Mouse (Mus musculus): ENCODE measurements around the gene Npas1. TPM values are rescaled to one million over a fixed set of nuclear protein-coding genes. Genes with fewer than 3 reads are reported as not detected.
A peak's percentile ranks its signal among the peaks of the same experiment; 100 is the strongest.

Npas1 gene
- total RNA-seq, 2 experiments from 2014 or later: not detected

- ATAC-seq (ENCODE audit: poor library complexity, severe bottlenecking): no peak
Observed at GRCm38 (mm10) chr7:16472116-16472709, 5.3 kb downstream of the Npas1 start.

- no peak for ATAC-seq (ENCODE audit: poor library complexity, severe bottlenecking)
Observed at GRCm38 (mm10) chr7:16471549-16471948, 6.0 kb downstream of the Npas1 start.

DNA sequence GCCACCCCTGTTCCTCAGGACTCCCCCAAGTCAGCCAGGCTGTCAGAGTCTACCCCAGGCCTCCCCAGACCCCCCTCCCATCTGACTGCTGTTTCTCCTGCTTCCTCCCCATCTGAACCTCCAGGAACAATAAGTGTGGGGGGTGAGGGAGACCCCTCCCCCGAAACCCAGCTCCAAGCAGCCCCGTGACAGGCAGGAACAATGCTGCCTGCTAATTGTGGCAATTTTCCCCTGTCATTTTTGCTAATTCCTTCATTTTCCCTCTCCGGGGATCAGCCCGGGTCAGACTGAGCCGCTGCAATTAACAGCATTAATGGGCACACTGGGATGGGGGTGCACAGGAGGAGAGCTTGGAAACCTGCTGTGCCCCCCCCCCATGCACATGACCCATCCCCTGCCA, 9.4 kb downstream of the Npas1 start:
- ATAC-seq (ENCODE audit: poor library complexity, severe bottlenecking): no peak

- 0 out of 2 replicates have a peak, but pooled peaks have one; percentile 36 for ATAC-seq (ENCODE audit: poor library complexity, severe bottlenecking)
Observed at GRCm38 (mm10) chr7:16466565-16466964, 11.0 kb downstream of the Npas1 start.

- ATAC-seq (ENCODE audit: poor library complexity, severe bottlenecking): no peak
Observed at GRCm38 (mm10) chr7:16465568-16465967, 12.0 kb downstream of the Npas1 start.

DNA sequence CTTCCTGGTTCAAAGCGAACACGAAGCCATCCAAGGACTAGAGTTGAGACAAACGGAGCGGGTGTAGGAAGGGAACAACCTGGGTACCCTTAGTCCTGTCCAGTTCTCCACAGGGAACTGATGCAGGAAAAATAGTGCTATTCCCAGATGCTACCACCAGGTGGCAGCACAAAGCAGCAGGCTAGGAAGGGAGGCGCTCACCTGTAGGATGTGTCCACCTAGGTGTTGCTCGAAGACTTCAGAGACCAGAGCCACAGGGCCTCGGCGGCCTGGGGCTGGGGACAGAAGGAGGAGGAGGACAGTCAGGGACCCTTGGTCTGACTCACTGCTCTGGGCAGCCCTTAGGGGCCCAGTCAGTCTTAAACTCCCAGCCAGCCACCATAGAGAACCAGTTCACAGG, 12.4 kb downstream of the Npas1 start:
- ATAC-seq (ENCODE audit: poor library complexity, severe bottlenecking): peak; percentile 64

DNA sequence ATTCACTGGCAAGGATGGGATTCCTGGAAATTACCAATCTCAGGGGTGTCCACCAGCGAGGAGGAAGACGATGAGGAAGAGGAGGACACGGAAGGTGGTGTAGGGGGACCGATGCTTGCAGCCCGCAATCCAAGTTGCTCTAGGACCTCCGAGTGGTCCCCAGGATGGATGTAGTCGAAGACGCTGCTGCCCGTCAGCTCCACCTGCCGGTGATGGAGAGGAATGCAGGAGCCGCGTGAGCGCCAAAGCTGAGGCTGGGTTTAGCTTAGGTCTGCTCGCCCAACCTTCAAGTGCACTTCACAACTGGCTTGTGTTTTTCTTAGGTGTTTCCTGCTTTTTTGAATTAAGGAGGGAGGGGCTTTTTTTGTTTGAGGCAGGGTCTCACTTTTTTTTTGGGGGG, 14.3 kb downstream of the Npas1 start:
- ATAC-seq (ENCODE audit: poor library complexity, severe bottlenecking): peak; percentile 87

GRCm38 (mm10) chr7:16461705-16462104, 15.8 kb downstream of the Npas1 start:
- no peak for ATAC-seq (ENCODE audit: poor library complexity, severe bottlenecking)

DNA sequence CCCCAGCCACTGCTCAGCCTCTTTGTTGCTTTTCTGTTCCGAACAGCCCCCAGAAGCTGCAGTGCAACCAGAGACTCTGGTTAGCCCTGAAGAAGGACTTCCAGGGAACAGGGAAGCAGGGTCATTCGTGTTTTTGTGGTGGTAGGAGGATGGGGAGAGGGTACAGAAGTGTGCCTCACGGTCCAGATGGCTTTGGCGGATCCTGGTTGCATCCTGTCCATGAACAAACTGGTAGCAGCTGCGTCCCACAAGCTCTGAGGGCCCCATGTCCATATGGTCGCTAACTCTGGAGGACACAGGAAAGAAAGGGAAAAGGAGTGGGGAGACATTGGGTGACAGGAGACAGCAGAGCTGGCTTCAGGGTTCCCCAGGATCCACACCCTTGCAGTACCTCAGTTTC, 16.4 kb downstream of the Npas1 start:
- ATAC-seq (ENCODE audit: poor library complexity, severe bottlenecking): no peak

- ATAC-seq (ENCODE audit: poor library complexity, severe bottlenecking): no peak
Observed at GRCm38 (mm10) chr7:16460566-16460965, 17.0 kb downstream of the Npas1 start.

- ATAC-seq (ENCODE audit: poor library complexity, severe bottlenecking): no peak
Observed at GRCm38 (mm10) chr7:16456289-16456688, 21.2 kb downstream of the Npas1 start.

GRCm38 (mm10) chr7:16455016-16455415, 22.5 kb downstream of the Npas1 start:
- no peak for ATAC-seq (ENCODE audit: poor library complexity, severe bottlenecking)

GRCm38 (mm10) chr7:16453118-16453711, 24.3 kb downstream of the Npas1 start:
- peak; percentile 34 for ATAC-seq (ENCODE audit: poor library complexity, severe bottlenecking)

- ATAC-seq (ENCODE audit: poor library complexity, severe bottlenecking): peak; percentile 98
Observed at GRCm38 (mm10) chr7:16452587-16453073, 24.9 kb downstream of the Npas1 start, which contains the start of gene Tmem160. Tmem160 (plus strand) TSS chr7:16452779.

DNA sequence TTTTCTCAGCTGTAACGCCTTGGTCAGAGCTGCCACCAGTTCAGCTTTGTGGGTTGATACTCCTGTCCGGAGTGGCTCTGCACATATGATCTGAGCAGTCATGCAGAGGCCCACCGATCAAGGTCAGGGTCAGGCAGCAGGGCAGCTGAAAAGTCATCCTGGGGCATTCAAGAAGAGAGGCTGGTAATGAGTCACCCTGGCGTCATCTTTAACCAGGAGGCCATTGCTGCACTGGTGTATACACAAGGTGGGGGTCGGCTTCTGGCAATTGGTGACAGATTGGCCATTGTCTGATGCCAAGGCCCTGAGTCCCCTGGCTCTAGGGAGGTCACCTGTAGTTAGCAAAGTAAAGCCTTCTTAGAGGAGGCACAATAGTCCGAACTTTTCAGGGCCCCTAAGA, 25.9 kb downstream of the Npas1 start:
- no peak for ATAC-seq (ENCODE audit: poor library complexity, severe bottlenecking)

DNA sequence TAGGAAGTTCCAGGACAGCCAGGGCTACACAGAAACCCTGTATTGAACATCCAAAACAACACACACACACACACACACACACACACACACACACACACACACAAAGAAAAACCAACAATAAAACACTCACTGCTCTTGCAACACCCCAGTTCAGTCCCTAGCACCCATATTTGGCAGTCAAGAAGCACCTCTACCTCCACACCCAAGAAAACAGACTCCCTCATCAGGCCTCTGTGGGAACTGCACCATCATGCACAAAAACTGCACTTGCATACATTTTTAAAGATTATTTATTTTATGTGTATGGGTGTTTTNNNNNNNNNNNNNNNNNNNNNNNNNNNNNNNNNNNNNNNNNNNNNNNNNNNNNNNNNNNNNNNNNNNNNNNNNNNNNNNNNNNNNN, 36.3 kb downstream of the Npas1 start:
- ATAC-seq (ENCODE audit: poor library complexity, severe bottlenecking): peak; percentile 77

DNA sequence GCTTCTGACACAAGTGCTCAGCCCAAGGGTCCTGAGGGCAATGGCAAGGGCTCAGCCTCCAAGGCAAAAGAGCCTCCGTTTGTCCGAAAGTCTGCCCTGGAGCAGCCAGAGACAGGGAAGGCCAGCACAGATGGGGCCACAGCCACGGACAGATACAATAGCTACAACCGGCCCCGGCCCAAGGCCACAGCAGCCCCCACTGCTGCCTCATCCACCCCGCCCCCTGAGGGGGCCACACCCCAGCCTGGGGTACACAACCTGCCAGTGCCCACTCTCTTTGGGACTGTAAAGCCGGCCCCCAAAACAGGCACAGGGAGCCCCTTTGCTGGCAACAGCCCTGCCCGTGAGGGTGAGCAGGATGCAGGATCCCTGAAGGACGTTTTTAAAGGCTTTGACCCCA, 42.4 kb downstream of the Npas1 start:
- ATAC-seq (ENCODE audit: poor library complexity, severe bottlenecking): no peak

- no peak for ATAC-seq (ENCODE audit: poor library complexity, severe bottlenecking)
Observed at GRCm38 (mm10) chr7:16433352-16433971, 44.1 kb downstream of the Npas1 start.

DNA sequence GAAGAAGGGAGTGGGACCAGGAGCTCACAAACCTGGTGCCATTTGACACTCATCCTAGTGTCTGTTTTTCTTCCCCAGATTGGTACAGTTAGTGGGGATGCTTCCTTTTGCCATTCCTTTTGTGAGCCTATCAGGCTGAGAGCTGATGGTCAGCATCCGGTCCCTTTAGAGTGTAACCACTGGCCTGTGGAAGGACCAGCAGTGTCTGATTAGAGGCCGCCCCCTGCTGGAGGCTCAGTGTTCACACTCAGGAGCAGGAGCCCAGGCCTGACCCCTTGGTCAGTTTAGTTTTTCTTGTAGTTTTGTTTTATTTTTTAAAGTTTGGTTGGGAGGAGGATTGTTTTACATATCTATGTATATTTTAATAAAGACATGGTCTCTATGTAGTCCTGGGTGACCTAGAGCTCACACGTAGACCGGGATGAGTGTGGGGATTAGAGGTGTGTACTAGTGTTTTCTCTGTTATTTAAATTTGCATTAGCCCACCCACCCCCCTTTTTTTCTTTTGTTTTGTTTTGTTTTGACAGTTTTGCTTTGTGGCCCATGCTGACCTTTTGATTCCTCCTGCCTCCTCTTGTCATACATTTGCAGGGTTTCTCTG, 51.3 kb downstream of the Npas1 start:
- peak; percentile 98 for ATAC-seq (ENCODE audit: poor library complexity, severe bottlenecking)

- ATAC-seq (ENCODE audit: poor library complexity, severe bottlenecking): no peak
Observed at GRCm38 (mm10) chr7:16425721-16426120, 51.8 kb downstream of the Npas1 start.

GRCm38 (mm10) chr7:16423731-16424130, 53.8 kb downstream of the Npas1 start:
- ATAC-seq (ENCODE audit: poor library complexity, severe bottlenecking): no peak

Measured in megakaryocyte, adult 5-6 weeks (primary cell).